Mouse (Mus musculus) kidney, embryonic 14.5 days (tissue): ENCODE results near the gene Cacna2d2. TPM values are rescaled to one million over a fixed set of nuclear protein-coding genes. Genes with fewer than 3 reads are reported as not detected.

Experiments used
- ATAC-seq: fragments of 200-750 bp; cut with Nextera tagmentation; 2 replicates; pipeline ENCODE4 v1.8.0; 2017; ENCODE audit warnings: moderate number of reproducible peaks, mild to moderate bottlenecking, moderate TSS enrichment, moderate library complexity; ENCODE audit not compliant: low FRiP score, low TSS enrichment
- H3K27ac ChIP-seq: fragments of 300-500 bp; sonication (generic); 2 replicates; pipeline ENCODE4 v1.5.1; 2014; ENCODE audit warnings: low read depth, mild to moderate bottlenecking, low read length, moderate library complexity, mixed read lengths
- H3K27me3 ChIP-seq: fragments of 300-500 bp; sonication (generic); 2 replicates; pipeline ENCODE4 v1.6.1; 2014; ENCODE audit warnings: mild to moderate bottlenecking, low read length; ENCODE audit not compliant: control insufficient read depth, insufficient read depth
- H3K36me3 ChIP-seq: fragments of 300-500 bp; sonication (generic); 2 replicates; pipeline ENCODE4 v1.6.1; 2014; ENCODE audit warnings: low read length, mixed read lengths; ENCODE audit not compliant: control insufficient read depth, insufficient read depth
- H3K4me1 ChIP-seq: fragments of 300-500 bp; sonication (generic); 2 replicates; pipeline ENCODE4 v1.6.1; 2014; ENCODE audit warnings: low read length, mixed read lengths; ENCODE audit not compliant: control insufficient read depth, insufficient read depth
- H3K4me2 ChIP-seq: fragments of 300-500 bp; sonication (generic); replicated peaks from 2 replicates; pipeline ENCODE4 v1.6.1; 2014; ENCODE audit warnings: low read depth, mild to moderate bottlenecking, low read length
- H3K4me3 ChIP-seq: fragments of 300-500 bp; sonication (generic); 2 replicates; pipeline ENCODE4 v1.5.1; 2014; ENCODE audit warnings: mild to moderate bottlenecking, low read length
- H3K9ac ChIP-seq: fragments of 300-500 bp; sonication (generic); 2 replicates; pipeline ENCODE4 v1.6.1; 2014; ENCODE audit warnings: low read depth, mild to moderate bottlenecking, low read length, moderate library complexity
- H3K9me3 ChIP-seq: fragments of 300-500 bp; sonication (generic); 2 replicates; pipeline ENCODE4 v1.6.1; 2016; ENCODE audit warnings: low read length; ENCODE audit not compliant: control insufficient read depth
- WGBS: fragments of 180-500 bp; shearing (Covaris S2); extraction: QIAGEN DNeasy Blood & Tissue Kit; methylation state at CpG from one replicate; pipeline ENCODE4 v1.1.7; 2014; 5-methylcytosine and 5-hydroxymethylcytosine counted together
- polyA plus RNA-seq: library from polyadenylated mRNA; unstranded; fragments of >200 nt; fragmentation: Nextera tagmentation; extraction: Ambion mirVana; gene quantifications from 2 replicates; pipeline ENCODE4 v1.2.1, GENCODE M21; 2014

Gene Cacna2d2
- polyA plus RNA-seq, 1 experiment from 2014 or later = 0.77 TPM

DNA sequence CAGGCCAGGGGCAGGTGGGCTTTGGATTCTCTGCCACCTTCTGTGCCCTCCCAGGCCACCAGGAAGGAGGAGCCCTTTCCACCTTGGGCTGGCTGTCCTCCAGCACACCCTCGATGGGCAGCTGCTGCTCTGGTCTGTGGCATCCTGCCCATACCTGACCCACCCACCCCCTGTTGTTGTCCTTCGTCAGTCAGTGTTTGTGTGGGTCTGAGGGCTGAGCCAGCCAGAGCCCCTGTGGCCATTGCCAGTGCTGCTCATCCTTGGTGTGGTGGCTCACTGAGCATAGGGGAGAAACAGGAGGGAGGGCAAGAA, 122.9 kb downstream of the Cacna2d2 start:
- Histone ChIP-seq H3K4me2 (peak overlapping the region; percentile 34), H3K36me3 (no peaks in the 10 kb centered on the region), H3K9ac (no peak overlapping the region), H3K27ac (no peak overlapping the region), H3K27me3 (peaks cover 9% of the 10 kb centered on the region), H3K4me1 (peaks cover 15% of the 10 kb centered on the region; the same call in 1 of the 2 replicates), H3K4me3 (no peak overlapping the region), H3K9me3 (no peaks in the 10 kb centered on the region)
- 29% methylated on average over 2 of the region's 2 CpGs for WGBS
- no peak for ATAC-seq

DNA sequence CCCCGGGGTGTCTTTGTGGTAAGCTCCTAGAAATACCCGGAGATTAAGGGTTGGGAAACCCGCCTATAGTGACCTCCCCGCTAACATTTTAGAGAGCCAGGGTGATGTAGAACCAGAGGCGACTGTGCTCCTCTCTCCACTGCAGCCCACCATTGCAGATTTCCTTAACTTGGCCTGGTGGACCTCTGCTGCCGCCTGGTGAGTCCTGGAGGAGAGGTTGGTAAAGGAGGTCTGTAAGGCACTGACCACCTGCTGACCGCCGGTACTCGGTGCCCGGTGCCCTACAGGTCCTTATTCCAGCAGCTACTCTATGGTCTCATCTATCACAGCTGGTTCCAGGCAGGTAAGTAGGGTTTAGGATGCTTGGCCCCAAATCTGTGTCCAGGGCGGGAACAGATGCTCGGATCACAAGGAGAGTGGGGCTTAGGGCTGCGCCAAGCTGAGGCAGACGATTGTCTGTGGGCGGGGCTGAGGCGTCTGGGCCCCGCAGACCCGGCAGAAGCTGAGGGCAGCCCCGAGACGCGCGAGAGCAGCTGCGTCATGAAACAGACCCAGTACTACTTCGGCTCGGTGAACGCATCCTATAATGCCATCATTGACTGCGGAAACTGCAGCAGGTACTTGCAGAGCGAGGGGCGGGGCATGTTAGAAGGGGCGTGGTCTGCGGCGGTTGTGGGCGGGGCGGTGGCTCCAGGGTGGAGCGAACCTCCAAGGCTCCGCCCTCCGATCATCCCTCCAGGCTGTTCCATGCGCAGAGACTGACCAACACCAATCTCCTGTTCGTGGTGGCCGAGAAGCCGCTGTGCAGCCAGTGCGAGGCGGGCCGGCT, 127.0 kb downstream of the Cacna2d2 start:
- no peak overlapping the region for H3K27ac ChIP-seq
- WGBS = 4% methylated on average over 44 of the region's 44 CpGs
- ATAC-seq = peak; percentile 82
- peaks cover 15% of the 10 kb centered on the region; the same call in 1 of the 2 replicates for H3K4me1 ChIP-seq
- H3K9me3 ChIP-seq = no peaks in the 10 kb centered on the region
- H3K9ac ChIP-seq = peak overlapping the region; percentile 42
- peaks cover 19% of the 10 kb centered on the region for H3K27me3 ChIP-seq
- no peaks in the 10 kb centered on the region for H3K36me3 ChIP-seq
- peak overlapping the region; percentile 40 for H3K4me3 ChIP-seq
- peak overlapping the region; percentile 74 for H3K4me2 ChIP-seq

DNA sequence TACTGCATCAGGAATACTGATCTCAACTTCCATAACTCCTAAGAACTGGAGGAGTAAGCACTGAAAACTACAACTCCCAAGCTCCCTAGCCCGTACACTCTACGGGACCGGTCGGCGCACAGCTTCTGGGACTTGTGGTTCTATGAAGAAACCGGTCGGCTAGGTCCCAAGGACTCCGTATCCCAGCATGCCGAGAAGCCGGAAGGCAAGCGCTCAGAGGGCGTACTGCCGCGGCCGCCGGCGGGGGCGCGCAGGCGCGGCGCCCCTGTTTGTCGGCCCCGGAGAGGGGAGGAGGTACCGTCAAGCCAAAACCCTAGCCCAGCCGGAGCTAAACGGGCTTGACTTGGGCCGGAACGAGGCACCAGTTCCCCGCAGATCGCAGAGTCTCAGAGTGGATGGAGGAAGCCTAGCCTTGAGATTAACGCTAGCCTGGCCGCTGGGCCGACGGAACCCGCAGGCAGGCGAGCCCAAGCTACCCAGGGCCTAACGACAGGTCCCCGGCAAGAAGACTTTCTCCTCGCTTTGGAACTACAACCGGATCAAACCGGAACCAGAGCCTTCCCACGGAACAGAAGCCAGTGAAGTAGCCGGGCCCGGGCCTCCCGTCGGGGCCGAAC, 134.5 kb downstream of the Cacna2d2 start, which contains the start of gene Tmem115:
TSS of gene Tmem115 (plus strand) at position 155 of the 617 bp plus-strand sequence.
- no peaks in the 10 kb centered on the region for H3K9me3 ChIP-seq
- peak within 1 kb of the TSS; percentile 71 for H3K4me2 ChIP-seq
- under 1% methylated on average over 48 of the region's 48 CpGs for WGBS
- peak within 1 kb of the TSS; percentile 94 for H3K4me3 ChIP-seq
- H3K27ac ChIP-seq = peak within 1 kb of the TSS; percentile 77
- H3K27me3 ChIP-seq = no peaks in the 10 kb centered on the region
- peaks cover 22% of the 10 kb centered on the region for H3K36me3 ChIP-seq
- ATAC-seq = peak; percentile 98
- H3K4me1 ChIP-seq = peaks cover 20% of the 10 kb centered on the region
- H3K9ac ChIP-seq = peak within 1 kb of the TSS; percentile 90

DNA sequence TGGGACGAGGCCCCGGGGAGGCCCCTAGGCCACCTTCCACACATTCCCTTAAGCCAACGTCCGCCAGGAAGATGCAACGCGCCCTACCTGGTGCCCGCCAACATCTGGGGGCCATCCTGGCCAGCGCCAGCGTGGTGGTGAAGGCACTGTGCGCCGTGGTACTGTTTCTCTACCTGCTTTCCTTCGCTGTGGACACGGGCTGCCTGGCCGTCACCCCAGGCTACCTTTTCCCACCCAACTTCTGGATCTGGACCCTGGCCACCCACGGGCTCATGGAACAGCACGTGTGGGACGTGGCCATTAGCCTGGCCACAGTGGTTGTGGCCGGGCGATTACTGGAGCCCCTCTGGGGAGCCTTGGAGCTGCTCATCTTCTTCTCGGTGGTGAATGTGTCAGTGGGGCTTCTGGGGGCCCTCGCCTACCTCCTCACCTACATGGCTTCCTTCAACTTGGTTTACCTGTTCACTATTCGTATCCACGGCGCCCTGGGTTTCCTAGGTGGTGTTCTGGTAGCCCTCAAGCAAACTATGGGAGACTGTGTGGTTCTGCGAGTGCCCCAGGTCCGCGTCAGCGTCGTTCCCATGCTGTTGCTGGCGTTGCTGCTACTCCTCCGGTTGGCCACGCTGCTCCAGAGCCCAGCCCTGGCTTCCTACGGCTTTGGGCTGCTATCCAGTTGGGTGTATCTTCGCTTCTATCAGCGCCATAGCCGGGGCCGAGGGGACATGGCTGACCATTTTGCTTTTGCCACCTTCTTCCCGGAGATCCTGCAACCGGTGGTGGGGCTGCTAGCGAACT, 135.2 kb downstream of the Cacna2d2 start:
- H3K4me1 ChIP-seq = peaks cover 20% of the 10 kb centered on the region
- no peaks in the 10 kb centered on the region for H3K27me3 ChIP-seq
- peak overlapping the region; percentile 77 for H3K27ac ChIP-seq
- peak overlapping the region; percentile 71 for H3K4me2 ChIP-seq
- peak overlapping the region; percentile 94 for H3K4me3 ChIP-seq
- H3K9me3 ChIP-seq = no peaks in the 10 kb centered on the region
- peak overlapping the region; percentile 90 for H3K9ac ChIP-seq
- peak; percentile 13 for ATAC-seq
- WGBS = under 1% methylated on average over 40 of the region's 40 CpGs
- H3K36me3 ChIP-seq = peaks cover 29% of the 10 kb centered on the region

DNA sequence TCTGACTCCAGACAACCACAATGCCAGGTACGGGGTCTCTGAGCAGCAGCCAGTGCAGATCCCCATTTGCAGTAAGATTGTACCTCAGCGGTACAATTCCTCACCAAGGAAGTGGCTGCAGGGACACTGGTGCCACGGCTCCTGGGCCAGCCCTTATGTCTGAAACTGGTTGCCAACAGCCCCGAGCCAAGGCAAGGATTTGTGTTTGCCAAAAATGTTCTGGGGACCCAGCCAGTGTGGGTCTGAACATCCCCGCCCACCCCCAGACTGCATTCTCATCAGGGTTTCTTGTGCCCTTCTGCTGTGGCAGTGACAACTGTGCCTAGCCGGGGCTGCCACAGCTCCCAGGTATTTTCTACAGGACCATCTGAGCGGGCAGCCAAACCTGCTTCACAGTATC, 138.8 kb downstream of the Cacna2d2 start:
- Histone ChIP-seq H3K4me3 (no peak overlapping the region), H3K36me3 (peaks cover 33% of the 10 kb centered on the region), H3K27ac (no peak overlapping the region), H3K9ac (no peak overlapping the region), H3K9me3 (no peaks in the 10 kb centered on the region), H3K4me1 (peaks cover 29% of the 10 kb centered on the region), H3K4me2 (no peak overlapping the region), H3K27me3 (no peaks in the 10 kb centered on the region)
- ATAC-seq = no peak
- 97% methylated on average over 7 of the region's 7 CpGs for WGBS

DNA sequence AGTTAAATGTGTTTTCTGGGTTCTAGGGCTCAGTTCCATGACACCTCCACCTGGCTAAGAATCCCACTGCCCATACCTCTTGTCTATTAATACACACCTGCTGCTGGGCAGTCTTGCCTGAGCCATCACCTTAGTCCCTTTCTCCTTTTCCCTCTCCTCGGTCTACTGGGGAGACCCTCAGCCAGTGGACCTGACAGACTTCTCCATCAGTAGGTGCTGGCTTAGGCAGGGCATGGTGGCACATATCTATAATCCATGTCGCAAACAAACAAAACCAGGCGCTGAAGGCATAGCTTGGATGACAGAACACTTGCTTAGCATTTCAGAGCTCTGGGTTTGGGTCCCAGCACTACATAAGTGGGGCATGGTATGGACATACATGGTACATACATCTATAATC, 139.3 kb downstream of the Cacna2d2 start:
- Histone ChIP-seq H3K4me1 (peaks cover 30% of the 10 kb centered on the region), H3K9ac (no peak overlapping the region), H3K27me3 (no peaks in the 10 kb centered on the region), H3K36me3 (peaks cover 33% of the 10 kb centered on the region), H3K4me3 (no peak overlapping the region), H3K9me3 (no peaks in the 10 kb centered on the region), H3K27ac (no peak overlapping the region), H3K4me2 (no peak overlapping the region)
- ATAC-seq = no peak
- WGBS = 94% methylated on average over 3 of the region's 3 CpGs

DNA sequence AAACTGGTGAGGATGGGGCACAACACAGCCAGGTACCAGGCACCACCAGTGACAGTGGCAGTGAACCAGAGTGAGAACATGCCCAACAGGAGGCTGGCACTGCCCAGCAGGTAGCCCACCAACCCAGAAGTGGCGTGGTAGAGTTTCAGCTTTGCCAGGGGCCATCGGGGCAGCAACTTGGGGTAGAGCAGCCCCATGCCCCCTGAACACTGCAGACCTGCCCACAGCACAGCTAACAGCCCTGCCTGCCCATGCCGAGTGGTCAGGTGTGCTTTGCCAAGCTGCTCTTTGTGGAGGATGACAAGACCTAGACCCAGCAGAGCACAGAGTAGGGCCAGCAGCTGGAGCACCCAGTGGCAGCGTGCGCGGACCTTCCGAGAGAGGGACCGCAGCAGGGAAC, 140.5 kb downstream of the Cacna2d2 start:
- H3K4me2 ChIP-seq = no peak overlapping the region
- no peak overlapping the region for H3K4me3 ChIP-seq
- H3K9me3 ChIP-seq = no peaks in the 10 kb centered on the region
- no peak overlapping the region for H3K27ac ChIP-seq
- H3K9ac ChIP-seq = no peak overlapping the region
- H3K27me3 ChIP-seq = no peaks in the 10 kb centered on the region
- WGBS = 94% methylated on average over 8 of the region's 8 CpGs
- no peak for ATAC-seq
- peaks cover 43% of the 10 kb centered on the region for H3K36me3 ChIP-seq
- H3K4me1 ChIP-seq = peaks cover 30% of the 10 kb centered on the region

DNA sequence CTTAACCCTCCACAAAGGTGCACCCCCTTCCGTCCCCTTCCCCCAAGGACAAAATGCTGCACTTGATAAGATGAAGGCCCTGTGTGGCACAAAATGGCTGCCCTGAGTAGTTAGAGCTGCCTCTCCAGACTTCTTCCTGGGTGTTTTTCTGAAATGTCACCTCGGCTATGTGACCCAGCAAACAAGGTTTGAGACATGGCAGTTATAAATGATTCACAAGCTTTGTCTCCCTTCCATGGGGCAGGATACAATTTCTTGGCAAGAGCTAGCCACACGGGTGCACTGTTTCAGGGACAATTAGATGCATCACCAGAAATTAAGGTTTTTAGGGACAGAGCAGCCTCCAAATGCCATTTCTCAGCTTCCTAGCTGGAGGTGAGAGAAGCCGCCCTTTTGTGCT, 141.0 kb downstream of the Cacna2d2 start:
- no peaks in the 10 kb centered on the region for H3K27me3 ChIP-seq
- no peak overlapping the region; the same call in 1 of the 2 replicates for H3K4me3 ChIP-seq
- 58% methylated on average over 4 of the region's 4 CpGs for WGBS
- H3K9me3 ChIP-seq = no peaks in the 10 kb centered on the region
- H3K4me2 ChIP-seq = peak overlapping the region; percentile 77; the same call in 1 of the 2 replicates
- no peak overlapping the region for H3K27ac ChIP-seq
- no peak overlapping the region for H3K9ac ChIP-seq
- peaks cover 28% of the 10 kb centered on the region for H3K4me1 ChIP-seq
- ATAC-seq = no peak
- peaks cover 48% of the 10 kb centered on the region for H3K36me3 ChIP-seq
